Mouse (Mus musculus) MEL (cell line): ENCODE data around the gene Ly6g5c.

ENCODE experiments used
- CTCF ChIP-seq, 3 experiments: IDR thresholded peaks in 2 of 3; conservative IDR thresholded peaks in 1 of 3; 2 replicates each; pipeline ENCODE4 v1.5.1; 2011 to 2012; ENCODE audit warnings: low read length in 3 of 3, low read depth in 2 of 3, mild to moderate bottlenecking in 2 of 3, improper control_type of control experiment in 1 of 3, inconsistent platforms in 1 of 3, mixed read lengths in 1 of 3, moderate library complexity in 1 of 3; ENCODE audit not compliant: control insufficient read depth in 1 of 3, insufficient read depth in 1 of 3, poor library complexity in 1 of 3, severe bottlenecking in 1 of 3
- JUND ChIP-seq: IDR thresholded peaks from 2 replicates; pipeline ENCODE4 v1.6.1; 2011; ENCODE audit warnings: low read depth, mild to moderate bottlenecking, improper control_type of control experiment, low read length
- MXI1 ChIP-seq: IDR thresholded peaks from 2 replicates; pipeline ENCODE4 v1.6.1; 2011; ENCODE audit warnings: mild to moderate bottlenecking, low read depth, low read length, improper control_type of control experiment
- POLR2AphosphoS2 ChIP-seq: IDR thresholded peaks from 2 replicates; pipeline ENCODE4 v1.6.1; 2011; ENCODE audit warnings: low read length, improper control_type of control experiment
- RAD21 ChIP-seq: IDR thresholded peaks from 2 replicates; pipeline ENCODE4 v1.6.1; 2011; ENCODE audit warnings: mild to moderate bottlenecking, low read depth, low read length, improper control_type of control experiment
- TAL1 ChIP-seq: IDR thresholded peaks from 2 replicates; pipeline ENCODE4 v1.6.1; 2012; ENCODE audit warnings: mild to moderate bottlenecking, inconsistent platforms, low read length, moderate library complexity, mixed read lengths

GRCm38 (mm10) chr17:35153931-35154330 is 45.9 kb downstream of the Ly6g5c start:
- no peak for TF ChIP-seq POLR2AphosphoS2
- TF ChIP-seq TAL1: no peak
- TF ChIP-seq CTCF (IDR thresholded peaks at IDR 0.05 in 2 of 3, conservative IDR thresholded peaks at IDR 0.05 in 1 of 3; ENCODE audit: control insufficient read depth in 1 of 3, insufficient read depth in 1 of 3, low read depth in 2 of 3, low read length in 3 of 3, poor library complexity in 1 of 3, severe bottlenecking in 1 of 3): no peak
- TF ChIP-seq JUND: no peak
- TF ChIP-seq MXI1: no peak
- no peak for TF ChIP-seq RAD21
